Mouse (Mus musculus): ENCODE data around the gene Prdm10. TPM values are rescaled to one million over a fixed set of nuclear protein-coding genes. Genes with fewer than 3 reads are reported as not detected.

Prdm10 gene
- polyA plus RNA-seq (2015; fragmentation: Illumina TruSeq; extraction: RNeasy Lipid Tissue Mini Kit (QIAGEN cat#74804); ENCODE audit: insufficient read depth, low read depth, low replicate concordance): 1.3 TPM

DNA sequence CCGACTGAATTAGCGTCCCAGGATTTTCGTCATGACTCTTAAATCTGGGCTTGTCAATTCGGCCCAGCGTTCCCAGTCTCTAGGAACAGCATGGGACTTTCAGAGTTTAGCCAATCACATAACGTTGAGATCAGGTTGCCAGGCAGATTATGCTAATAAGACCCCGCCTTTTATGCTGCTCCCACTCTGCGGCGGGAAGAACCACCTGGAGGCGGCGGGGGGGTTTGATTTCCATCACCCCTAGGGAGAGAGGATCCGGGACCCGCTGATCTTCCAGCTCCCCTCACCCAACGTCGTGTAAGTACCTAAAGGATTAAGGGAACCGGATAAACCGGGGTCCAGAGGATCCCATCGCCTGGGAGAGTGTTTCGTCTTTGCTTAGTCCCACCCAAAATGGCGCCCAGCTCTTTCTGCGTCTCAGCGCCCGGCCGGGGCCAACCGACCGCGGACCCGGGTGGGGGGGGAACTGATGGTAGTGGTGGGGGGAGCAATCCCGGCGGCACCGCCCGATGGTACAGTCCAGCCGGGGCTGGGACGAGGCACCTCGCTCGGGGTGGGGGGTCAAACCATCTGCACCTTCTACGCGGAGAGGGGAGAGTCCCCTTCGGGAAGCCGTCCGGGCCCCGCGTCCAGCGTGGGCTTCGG, at the start of gene Prdm10:
Gene Prdm10 (plus strand): TSS at position 173 of the 645 bp plus-strand sequence.

DNA sequence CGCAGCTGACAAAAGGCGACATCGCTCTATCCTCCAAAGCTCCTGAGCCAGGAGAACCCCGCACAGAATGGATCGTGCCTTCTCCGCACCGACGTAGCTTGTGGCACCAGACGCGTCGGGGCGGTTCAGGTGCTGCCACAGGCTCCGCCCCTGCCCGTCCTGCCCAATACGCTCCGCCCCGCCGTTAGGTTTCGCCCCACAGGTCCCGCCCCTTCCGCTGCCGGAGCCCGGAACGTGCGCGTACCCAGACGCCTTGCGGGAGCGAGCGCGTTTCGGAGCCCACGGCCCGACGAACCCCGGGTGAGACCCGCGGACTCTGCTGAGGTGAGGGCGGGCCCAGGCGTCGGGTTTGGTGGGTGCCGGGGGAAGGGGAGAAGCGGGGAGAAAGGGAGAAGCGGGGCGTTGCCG, 105.6 kb downstream of the Prdm10 start, which contains the start of gene Nfrkb:
Gene Nfrkb (plus strand): TSS at position 246 of the 408 bp plus-strand sequence.

Other genes with a start within 250 kb of the Prdm10 start
- 3.7 TPM for gene Zbtb44, start 249.9 kb upstream of the Prdm10 start, polyA plus RNA-seq (2015; fragmentation: Illumina TruSeq; extraction: RNeasy Lipid Tissue Mini Kit (QIAGEN cat#74804); ENCODE audit: insufficient read depth, low read depth, low replicate concordance)
- 9.6 TPM for gene St14, start 148.7 kb upstream of the Prdm10 start, polyA plus RNA-seq (2015; fragmentation: Illumina TruSeq; extraction: RNeasy Lipid Tissue Mini Kit (QIAGEN cat#74804); ENCODE audit: insufficient read depth, low read depth, low replicate concordance)
- 81.9 TPM for gene Aplp2, start 68.7 kb upstream of the Prdm10 start, polyA plus RNA-seq (2015; fragmentation: Illumina TruSeq; extraction: RNeasy Lipid Tissue Mini Kit (QIAGEN cat#74804); ENCODE audit: insufficient read depth, low read depth, low replicate concordance)
- gene Nfrkb, start 105.7 kb downstream of the Prdm10 start, polyA plus RNA-seq (2015; fragmentation: Illumina TruSeq; extraction: RNeasy Lipid Tissue Mini Kit (QIAGEN cat#74804); ENCODE audit: insufficient read depth, low read depth, low replicate concordance): 4.9 TPM
- gene Tmem45b, start 183.9 kb downstream of the Prdm10 start, polyA plus RNA-seq (2015; fragmentation: Illumina TruSeq; extraction: RNeasy Lipid Tissue Mini Kit (QIAGEN cat#74804); ENCODE audit: insufficient read depth, low read depth, low replicate concordance): not detected

Measured in pancreas, adult 10 weeks (tissue).